Mouse (Mus musculus) cerebellum, adult 2 months (tissue): Measurements from ENCODE around the gene Grid1. TPM values are rescaled to one million over a fixed set of nuclear protein-coding genes. Genes with fewer than 3 reads are reported as not detected.

Experiments used
- DNase-seq, 2 experiments: peaks; one replicate each; pipeline ENCODE4 v3.0.0; 2021
- H3K27ac ChIP-seq: fragments of 200-500 bp; 2 replicates; pipeline ENCODE4 v1.5.1; 2012; ENCODE audit warnings: low read length, control low read depth, inconsistent platforms; ENCODE audit not compliant: insufficient read depth
- H3K27me3 ChIP-seq: fragments of 200-500 bp; 2 replicates; pipeline ENCODE4 v1.6.1; 2012; ENCODE audit warnings: inconsistent platforms, mild to moderate bottlenecking, low read length, moderate library complexity; ENCODE audit not compliant: control insufficient read depth, insufficient read depth
- H3K4me1 ChIP-seq: fragments of 200-500 bp; 2 replicates; pipeline ENCODE4 v1.6.1; 2011; ENCODE audit warnings: low read length; ENCODE audit not compliant: control insufficient read depth, insufficient read depth
- H3K4me3 ChIP-seq: fragments of 200-500 bp; replicated peaks from 2 replicates; pipeline ENCODE3; 2011; ENCODE audit warnings: mild to moderate bottlenecking, low read depth, low read length, control low read depth; ENCODE audit not compliant: insufficient read depth
- CTCF ChIP-seq: fragments of 200-500 bp; IDR thresholded peaks from 2 replicates; pipeline ENCODE4 v1.5.1; 2011; ENCODE audit warnings: low read depth, mild to moderate bottlenecking, control low read depth, low read length, moderate library complexity, borderline replicate concordance; ENCODE audit not compliant: insufficient read depth
- POLR2A ChIP-seq: fragments of 200-500 bp; IDR thresholded peaks from 2 replicates; pipeline ENCODE4 v1.6.1; 2011; ENCODE audit warnings: low read length, control low read depth, borderline replicate concordance; ENCODE audit not compliant: insufficient read depth
- WGBS: fragments of 180-500 bp; shearing (Covaris S2); methylation state at CpG from one replicate; pipeline ENCODE4 v1.1.7; 2018; 5-methylcytosine and 5-hydroxymethylcytosine counted together
- polyA plus RNA-seq: library from polyadenylated mRNA; depleted of rRNA; stranded (reverse); fragments of >200 nt; gene quantifications from 2 replicates; pipeline ENCODE4 v1.2.3, GENCODE M21; 2012

Grid1 gene
- polyA plus RNA-seq, 1 experiment, result 13.3 TPM

DNA sequence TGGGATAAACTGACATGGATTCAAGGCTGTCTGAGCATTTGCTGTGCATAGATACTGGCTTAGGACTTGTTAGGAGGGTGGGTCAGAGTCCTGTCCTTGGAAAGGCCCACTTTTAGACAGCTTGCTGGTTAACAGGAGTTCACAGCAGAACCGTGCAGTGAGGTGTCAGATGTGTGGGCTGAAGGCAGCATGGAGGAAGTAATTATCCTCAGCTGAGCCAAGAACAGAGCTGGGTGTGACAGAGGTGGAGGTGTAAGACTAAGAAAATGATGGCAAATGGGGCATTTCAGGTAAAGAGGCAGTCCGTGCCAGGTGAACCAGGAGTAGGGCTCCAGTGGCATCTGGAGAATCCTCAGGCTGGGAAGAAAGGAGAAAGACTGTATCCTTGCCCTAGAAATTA lies 666.1 kb downstream of the Grid1 start:
- H3K27ac ChIP-seq, result no peak overlapping the region
- H3K4me3 ChIP-seq, result no peak overlapping the region
- no peaks in the 10 kb centered on the region for H3K4me1 ChIP-seq
- DNase-seq, result no peak
- TF ChIP-seq CTCF (no peak), POLR2A (no peak)
- H3K27me3 ChIP-seq, result no peaks in the 10 kb centered on the region; the same call in 1 of the 2 replicates
- WGBS, result 54% methylated on average over 2 of the region's 2 CpGs

DNA sequence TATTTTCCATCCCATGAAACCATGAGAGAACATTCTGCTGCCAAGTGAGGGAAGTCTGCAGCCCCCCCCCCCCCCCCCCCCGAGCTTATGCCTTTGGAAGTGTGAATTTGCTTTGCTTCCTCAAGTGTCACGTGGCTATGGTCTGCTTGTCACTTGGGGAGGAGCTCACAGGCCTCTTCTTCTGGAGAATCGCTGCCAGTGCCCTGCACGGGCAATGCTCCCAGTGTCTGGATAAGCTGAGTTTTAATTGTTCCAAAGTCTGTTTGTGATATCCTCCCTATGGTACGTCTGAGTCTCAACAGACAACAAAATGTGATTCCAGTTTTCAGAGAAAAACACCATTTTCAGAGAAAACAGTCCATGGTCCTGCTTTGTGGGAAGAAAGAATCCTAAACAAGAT lies 682.4 kb downstream of the Grid1 start:
- 10% methylated on average over 5 of the region's 5 CpGs for WGBS
- Histone ChIP-seq H3K4me3 (no peak overlapping the region), H3K27me3 (no peaks in the 10 kb centered on the region), H3K27ac (no peak overlapping the region; the same call in 1 of the 2 replicates), H3K4me1 (no peaks in the 10 kb centered on the region; the same call in 1 of the 2 replicates)
- TF ChIP-seq POLR2A (no peak), CTCF (no peak)
- no peak for DNase-seq

DNA sequence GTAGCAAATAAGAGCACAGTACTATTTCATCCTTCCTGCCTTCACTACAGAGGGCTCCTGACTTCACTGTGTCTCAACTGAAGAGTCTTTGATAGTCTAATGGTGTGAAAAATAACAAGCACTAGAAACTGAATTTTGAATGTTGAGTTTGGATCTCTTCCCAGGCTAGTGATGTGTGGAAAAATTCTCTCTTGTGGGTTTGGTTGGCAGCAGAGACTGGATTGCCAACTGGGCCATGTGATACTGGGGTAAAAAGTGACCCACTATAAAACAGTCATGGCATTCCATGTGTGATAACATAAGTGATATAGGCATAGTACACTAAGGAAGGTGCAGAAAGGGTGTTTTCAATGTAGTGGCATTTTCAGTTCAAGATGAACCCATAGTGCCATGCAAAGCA lies 699.5 kb downstream of the Grid1 start:
- TF ChIP-seq POLR2A (no peak), CTCF (no peak)
- no peak for DNase-seq

DNA sequence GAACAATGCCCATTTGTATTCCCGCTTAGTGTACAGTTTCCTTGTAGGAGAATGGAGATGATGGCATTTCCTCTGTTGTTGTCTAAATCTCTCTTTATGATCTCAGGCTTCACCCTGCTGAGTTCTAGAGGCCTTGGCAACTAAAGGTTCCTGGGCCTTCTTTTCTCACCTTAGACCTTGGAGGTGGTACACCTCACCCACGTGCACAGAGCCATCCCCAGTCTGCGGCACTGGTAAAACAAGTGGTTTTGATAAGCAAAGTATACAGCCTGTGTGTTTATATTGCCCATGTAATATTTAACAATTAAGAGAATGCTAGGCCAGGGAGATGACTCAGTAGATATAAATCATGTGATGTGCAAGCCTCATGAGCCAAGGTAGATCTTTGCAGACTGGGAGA lies 718.9 kb downstream of the Grid1 start:
- Histone ChIP-seq H3K4me1 (no peaks in the 10 kb centered on the region), H3K4me3 (no peak overlapping the region), H3K27ac (no peak overlapping the region), H3K27me3 (no peaks in the 10 kb centered on the region)
- no peak for DNase-seq
- TF ChIP-seq CTCF (no peak), POLR2A (no peak)
- 93% methylated on average over 3 of the region's 3 CpGs for WGBS

More for the DNA sequence above, 699.5 kb downstream of the Grid1 start:
- no peaks in the 10 kb centered on the region for H3K27me3 ChIP-seq
- no peaks in the 10 kb centered on the region for H3K4me1 ChIP-seq
- no peak overlapping the region for H3K27ac ChIP-seq
- H3K4me3 ChIP-seq, result no peak overlapping the region

DNA sequence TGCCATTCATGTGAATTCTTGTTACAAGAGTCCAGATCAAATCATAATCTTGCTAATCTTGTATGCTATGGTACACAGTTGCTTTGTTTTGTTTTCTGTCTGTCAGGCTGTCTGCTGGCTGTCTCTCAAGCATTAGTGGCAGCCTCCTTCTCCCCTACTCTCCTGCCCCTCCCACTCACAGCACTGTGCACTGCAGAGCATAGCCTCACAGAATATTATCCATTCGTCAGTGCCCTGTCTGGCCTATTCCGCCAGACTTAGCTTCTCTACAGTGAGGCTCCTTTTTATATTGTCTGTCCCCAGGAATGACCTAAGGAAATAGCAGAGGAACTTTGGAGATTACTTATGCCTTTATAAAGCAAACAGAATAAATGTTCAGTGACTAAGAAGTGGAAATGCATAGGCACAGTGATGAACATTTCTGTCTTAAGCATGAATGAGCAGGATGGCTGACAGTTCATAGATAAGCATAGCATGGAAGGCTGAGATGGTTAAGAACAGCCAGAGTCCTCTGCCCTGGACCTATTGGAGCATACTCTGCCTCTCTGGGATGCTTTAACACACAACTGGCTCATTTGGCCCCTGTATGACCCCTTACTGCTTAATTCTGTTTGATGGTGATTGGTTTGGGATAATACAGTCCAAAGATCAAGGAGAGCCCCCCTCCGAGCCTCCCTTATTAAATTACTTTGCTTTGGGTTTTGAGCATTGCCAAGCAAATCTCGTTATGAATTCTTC lies 721.5 kb downstream of the Grid1 start:
- WGBS, result 58% methylated on average over 4 of the region's 4 CpGs
- TF ChIP-seq POLR2A (no peak), CTCF (no peak)

DNA sequence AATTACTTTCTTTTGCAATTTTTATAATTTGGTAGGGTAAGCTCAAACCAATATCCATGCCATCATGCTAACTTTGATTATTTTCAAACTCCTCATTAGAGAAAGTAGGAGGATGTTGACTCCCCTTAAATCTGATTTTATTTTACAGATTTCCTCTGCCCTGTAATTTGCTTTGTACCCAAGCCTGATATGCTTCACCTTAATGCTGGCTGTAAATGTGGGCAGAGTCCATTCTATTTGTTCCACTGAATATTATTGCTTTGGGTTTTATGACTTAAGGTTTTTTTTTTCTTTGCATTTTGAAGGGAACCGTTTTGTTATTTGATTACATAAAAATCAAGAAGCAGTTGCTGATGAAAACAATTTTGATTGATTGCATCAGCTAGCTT lies 722.1 kb downstream of the Grid1 start:
- H3K4me3 ChIP-seq, result no peak overlapping the region
- no peak for DNase-seq
- WGBS, result 80% methylated on average over 1 of the region's 1 CpGs
- no peak overlapping the region for H3K27ac ChIP-seq
- H3K4me1 ChIP-seq, result no peaks in the 10 kb centered on the region
- H3K27me3 ChIP-seq, result no peaks in the 10 kb centered on the region
- no peak for TF ChIP-seq POLR2A
- no peak for TF ChIP-seq CTCF

More for the DNA sequence above, 721.5 kb downstream of the Grid1 start:
- Histone ChIP-seq H3K27ac (no peak overlapping the region), H3K27me3 (no peaks in the 10 kb centered on the region), H3K4me3 (no peak overlapping the region), H3K4me1 (no peaks in the 10 kb centered on the region)
- DNase-seq, result no peak

DNA sequence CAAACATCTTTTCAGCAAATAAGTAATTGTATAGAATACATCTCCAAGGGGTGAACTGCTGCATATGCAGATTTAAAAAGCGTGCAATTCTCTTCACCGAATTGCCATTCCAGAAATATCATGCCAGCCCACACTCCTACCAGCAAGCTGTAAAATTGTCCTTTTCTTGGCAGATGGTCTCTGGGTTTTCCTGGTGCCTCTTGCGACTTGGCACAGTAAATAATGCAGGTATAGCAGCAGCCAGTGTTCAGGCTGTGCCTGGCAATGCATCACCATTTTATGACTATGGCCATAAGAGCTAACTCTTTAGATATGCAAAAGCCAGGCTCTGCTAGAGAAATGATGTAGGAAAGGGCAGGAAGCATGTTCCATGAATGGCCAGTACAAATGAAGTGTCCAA lies 734.4 kb downstream of the Grid1 start:
- TF ChIP-seq CTCF (no peak), POLR2A (no peak)
- Histone ChIP-seq H3K27me3 (no peaks in the 10 kb centered on the region), H3K4me3 (no peak overlapping the region), H3K4me1 (no peaks in the 10 kb centered on the region), H3K27ac (no peak overlapping the region)
- WGBS, result 1% methylated on average over 3 of the region's 3 CpGs
- peak; percentile 18 to 59 for DNase-seq

DNA sequence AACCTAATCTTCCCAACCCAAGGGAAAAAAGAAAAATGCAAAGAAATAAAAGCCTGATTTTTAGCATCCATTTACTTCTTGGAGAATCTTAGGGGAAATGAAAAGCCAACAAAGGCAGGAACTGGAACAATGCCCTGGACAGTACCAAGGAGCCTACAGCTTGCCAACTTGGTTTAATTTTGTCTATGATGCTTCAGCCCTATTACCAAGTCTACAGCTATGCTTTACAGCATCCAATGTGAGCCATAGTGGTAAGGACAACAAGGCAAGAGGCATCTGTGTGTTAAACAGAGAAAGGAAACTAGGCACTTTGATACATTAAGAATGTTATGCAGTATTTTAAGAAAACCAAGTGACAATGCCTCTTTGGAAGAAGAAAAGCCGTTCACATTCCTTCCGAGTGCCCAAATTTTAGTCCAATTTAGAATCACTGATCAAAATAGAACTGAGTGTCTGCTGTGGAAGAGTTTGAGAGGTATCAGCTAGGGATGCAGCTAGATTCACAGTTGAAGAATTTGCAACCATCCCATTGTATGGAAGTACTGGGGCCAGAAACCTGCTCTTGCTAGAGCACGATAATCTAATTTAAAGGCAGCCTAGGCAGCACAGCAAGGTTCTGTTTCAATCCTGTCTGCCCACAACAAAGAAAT lies 741.5 kb downstream of the Grid1 start:
- TF ChIP-seq POLR2A (no peak), CTCF (no peak)
- no peaks in the 10 kb centered on the region for H3K27me3 ChIP-seq
- no peak overlapping the region for H3K4me3 ChIP-seq
- H3K27ac ChIP-seq, result no peak overlapping the region
- no peak for DNase-seq
- 88% methylated on average over 3 of the region's 3 CpGs for WGBS
- no peaks in the 10 kb centered on the region for H3K4me1 ChIP-seq
